Mouse (Mus musculus) cerebellum, postnatal 10 days (tissue): ENCODE measurements at regions not wholly inside any gene's neighbourhood (a gene's known extent, or its start where the extent isn't known, plus 50 kb on each side); places are given as distances from the start of the nearest gene placed in this dataset.
"Not testable (repeated sequence)": the region's sequence is repeated elsewhere in the genome, so short reads cannot be mapped to it uniquely, and the experiment has no call there.

Experiments used
- DNase-seq, 2 experiments: peaks; one replicate each; pipeline ENCODE4 v3.0.0; 2021; ENCODE audit warnings: mixed read lengths in 2 of 2

- peak; percentile 5 to 21 for DNase-seq
Observed at GRCm38 (mm10) chr1:95397188-95397587, 83.8 kb downstream of the Fam174a start.

- DNase-seq = peak; percentile 40 to 56
Observed at GRCm38 (mm10) chr1:95399764-95400163, 86.3 kb downstream of the Fam174a start.

GRCm38 (mm10) chr1:95422253-95422652 lies 108.8 kb downstream of the Fam174a start:
- DNase-seq = no peak

GRCm38 (mm10) chr1:95425420-95425819 lies 112.0 kb downstream of the Fam174a start:
- no peak for DNase-seq

- no peak for DNase-seq
Observed at GRCm38 (mm10) chr1:95437155-95437554, 123.7 kb downstream of the Fam174a start.

GRCm38 (mm10) chr1:95445541-95445940 lies 132.1 kb downstream of the Fam174a start:
- DNase-seq = no peak

- peak; percentile 7 for DNase-seq
Observed at GRCm38 (mm10) chr1:95448962-95449558, 135.6 kb downstream of the Fam174a start.

GRCm38 (mm10) chr1:95450920-95451332 lies 137.5 kb downstream of the Fam174a start:
- no peak for DNase-seq

- DNase-seq = peak; percentile 76
Observed at GRCm38 (mm10) chr1:95451755-95452154, 138.3 kb downstream of the Fam174a start.

GRCm38 (mm10) chr1:95454246-95454645 lies 140.8 kb downstream of the Fam174a start:
- DNase-seq = no peak

- no peak for DNase-seq
Observed at GRCm38 (mm10) chr1:95459355-95459754, 145.9 kb downstream of the Fam174a start.

- no peak for DNase-seq
Observed at GRCm38 (mm10) chr1:95468095-95468494, 154.7 kb downstream of the Fam174a start.

- no peak for DNase-seq
Observed at GRCm38 (mm10) chr1:95468772-95469171, 155.3 kb downstream of the Fam174a start.

GRCm38 (mm10) chr1:95470491-95470890 lies 157.1 kb downstream of the Fam174a start:
- no peak for DNase-seq

- DNase-seq = no peak
Observed at GRCm38 (mm10) chr1:95493004-95493403, 174.4 kb downstream of the St8sia4 start.

- not testable (repeated sequence) for DNase-seq
Observed at GRCm38 (mm10) chr1:95500671-95501070, 166.7 kb downstream of the St8sia4 start.

GRCm38 (mm10) chr1:95508718-95509117 lies 158.7 kb downstream of the St8sia4 start:
- no peak for DNase-seq

GRCm38 (mm10) chr1:95528726-95529125 lies 138.6 kb downstream of the St8sia4 start:
- DNase-seq = no peak

GRCm38 (mm10) chr1:95531017-95531416 lies 136.4 kb downstream of the St8sia4 start:
- no peak for DNase-seq
